Mouse (Mus musculus): ENCODE measurements around the gene Ttc16. TPM values are rescaled to one million over a fixed set of nuclear protein-coding genes. Genes with fewer than 3 reads are reported as not detected.
A peak's percentile ranks its signal among the peaks of the same experiment; 100 is the strongest.

The Ttc16 gene
- polyA plus RNA-seq, 1 experiment from 2014 or later: 0.66 TPM

DNA sequence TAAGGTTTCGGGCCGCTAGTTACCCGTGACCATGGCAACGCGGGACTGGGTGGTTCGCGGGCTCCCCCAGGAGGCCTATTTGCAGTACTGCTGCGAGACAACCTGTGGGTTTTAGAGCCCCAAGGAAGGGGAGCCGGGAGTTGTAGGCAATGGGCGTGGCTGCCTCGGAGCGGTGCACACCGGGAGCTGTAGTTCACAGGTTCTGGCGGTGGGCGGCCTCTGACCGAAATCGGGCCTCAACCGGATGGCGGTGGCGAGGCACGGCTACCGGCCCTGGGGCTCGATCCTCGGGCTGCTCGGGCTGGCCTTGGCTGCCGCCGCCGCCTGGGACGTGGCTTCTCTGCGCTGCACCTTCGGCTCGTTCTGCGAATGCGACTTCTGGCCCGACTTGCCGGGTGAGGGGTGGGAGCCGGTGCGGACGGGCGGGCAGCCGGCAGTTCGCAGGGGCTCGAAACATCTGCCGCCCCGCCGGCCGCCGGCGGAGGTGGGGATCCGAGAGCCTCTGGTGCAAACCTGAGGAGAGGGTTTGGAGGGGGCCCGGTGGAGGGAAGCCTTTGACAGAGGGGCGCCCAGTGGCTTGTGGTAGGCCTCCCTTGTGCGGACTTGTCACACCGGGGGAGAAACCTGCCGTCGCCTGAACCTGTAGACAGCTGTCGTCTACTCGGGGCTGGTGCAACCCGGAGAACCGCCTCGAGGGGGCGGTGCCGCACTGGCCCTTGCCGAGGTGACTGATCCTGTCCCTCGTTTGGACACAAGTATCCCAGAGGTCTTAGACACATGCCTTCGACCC is 18.2 kb downstream of the Ttc16 start, which contains the start of gene Tor2a:
TSS of gene Tor2a (plus strand) at position 179 of the 790 bp plus-strand sequence.
- H3K4me1 ChIP-seq: peaks cover 24% of the 10 kb centered on the region
- peak within 1 kb of the TSS; percentile 92 for H3K27ac ChIP-seq (replicated peaks)
- ATAC-seq (replicated peaks): peak; percentile 94
- no peaks in the 10 kb centered on the region for H3K9me3 ChIP-seq
- peak within 1 kb of the TSS; percentile 86 for H3K4me3 ChIP-seq
- peaks cover 37% of the 10 kb centered on the region for H3K36me3 ChIP-seq
- H3K27me3 ChIP-seq: no peaks in the 10 kb centered on the region
- WGBS: under 1% methylated on average over 63 of the region's 66 CpGs
- H3K9ac ChIP-seq (replicated peaks): peak within 1 kb of the TSS; percentile 95
- peak within 1 kb of the TSS; percentile 60 for H3K4me2 ChIP-seq (replicated peaks)

DNA sequence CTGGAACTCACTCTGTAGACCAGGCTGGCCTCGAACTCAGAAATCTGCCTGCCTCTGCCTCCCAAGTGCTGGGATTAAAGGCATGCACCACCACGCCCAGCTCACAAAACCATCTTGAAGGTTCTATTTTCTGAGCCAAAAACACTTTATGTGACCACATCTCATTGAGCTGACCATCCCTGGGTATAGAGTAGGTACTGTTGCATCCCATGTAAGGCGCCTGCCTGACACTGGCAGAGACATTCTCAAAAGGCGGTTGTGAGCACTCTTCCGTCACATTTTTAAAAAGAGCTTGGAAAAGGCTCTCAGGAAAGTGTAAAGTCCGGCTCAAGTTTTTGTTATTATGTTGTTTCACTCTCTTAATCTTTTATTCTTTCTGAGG is 18.8 kb downstream of the Ttc16 start:
- peaks cover 33% of the 10 kb centered on the region for H3K36me3 ChIP-seq
- no peak overlapping the region for H3K27ac ChIP-seq (replicated peaks)
- H3K4me2 ChIP-seq (replicated peaks): peak overlapping the region; percentile 21; the same call in 1 of the 2 replicates
- WGBS: 31% methylated on average over 6 of the region's 6 CpGs
- no peaks in the 10 kb centered on the region for H3K9me3 ChIP-seq
- no peak overlapping the region for H3K9ac ChIP-seq (replicated peaks)
- ATAC-seq (replicated peaks): peak; percentile 46
- H3K4me1 ChIP-seq: peaks cover 24% of the 10 kb centered on the region
- no peaks in the 10 kb centered on the region for H3K27me3 ChIP-seq
- peak overlapping the region; percentile 86 for H3K4me3 ChIP-seq

GRCm38 (mm10) chr2:32752181-32752580 is 23.3 kb downstream of the Ttc16 start:
- Histone ChIP-seq H3K4me2 (replicated peaks) (no peak overlapping the region), H3K27ac (replicated peaks) (no peak overlapping the region), H3K4me1 (peaks cover 16% of the 10 kb centered on the region), H3K9me3 (no peaks in the 10 kb centered on the region), H3K4me3 (no peak overlapping the region), H3K9ac (replicated peaks) (no peak overlapping the region), H3K27me3 (no peaks in the 10 kb centered on the region), H3K36me3 (peaks cover 43% of the 10 kb centered on the region)
- ATAC-seq (replicated peaks): no peak
- 61% methylated on average over 10 of the region's 10 CpGs for WGBS

DNA sequence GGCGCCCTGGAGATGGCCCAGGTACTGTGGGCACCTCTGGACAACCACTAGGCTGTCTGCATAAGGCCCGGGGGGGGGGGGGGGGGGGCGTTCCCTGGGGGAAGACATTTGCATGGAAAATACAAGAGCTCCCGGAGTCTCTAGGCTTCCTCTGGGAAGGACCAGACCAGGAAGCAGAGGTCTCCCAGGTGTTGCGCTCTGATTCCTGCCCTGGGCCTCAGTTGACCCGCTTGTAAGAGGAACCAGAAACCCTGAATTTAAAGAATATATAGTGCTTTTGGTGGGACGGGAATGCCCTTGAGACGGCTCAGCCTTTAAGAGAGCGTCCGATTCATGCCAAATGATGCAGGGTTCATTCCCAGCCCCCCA is 23.8 kb downstream of the Ttc16 start:
- Histone ChIP-seq H3K9ac (replicated peaks) (no peak overlapping the region), H3K36me3 (peaks cover 48% of the 10 kb centered on the region), H3K9me3 (no peaks in the 10 kb centered on the region), H3K4me1 (peaks cover 14% of the 10 kb centered on the region), H3K27ac (replicated peaks) (no peak overlapping the region), H3K4me3 (peak overlapping the region; percentile 26), H3K27me3 (no peaks in the 10 kb centered on the region), H3K4me2 (replicated peaks) (peak overlapping the region; percentile 41)
- no peak for ATAC-seq (replicated peaks)
- WGBS: 21% methylated on average over 10 of the region's 10 CpGs

GRCm38 (mm10) chr2:32750887-32751664 is 24.4 kb downstream of the Ttc16 start:
- Histone ChIP-seq H3K4me1 (peaks cover 13% of the 10 kb centered on the region), H3K4me3 (peak overlapping the region; percentile 26), H3K9me3 (no peaks in the 10 kb centered on the region), H3K27me3 (no peaks in the 10 kb centered on the region), H3K9ac (replicated peaks) (0 out of 2 replicates have a peak overlapping the region, but pooled peaks have one; percentile 21), H3K36me3 (peaks cover 54% of the 10 kb centered on the region), H3K27ac (replicated peaks) (no peak overlapping the region), H3K4me2 (replicated peaks) (peak overlapping the region; percentile 41)
- ATAC-seq (replicated peaks): peak; percentile 70
- 9% methylated on average over 31 of the region's 31 CpGs for WGBS

- no peak overlapping the region for H3K9ac ChIP-seq (replicated peaks)
- H3K4me1 ChIP-seq: peaks cover 13% of the 10 kb centered on the region
- ATAC-seq (replicated peaks): no peak
- no peak overlapping the region for H3K4me2 ChIP-seq (replicated peaks)
- H3K4me3 ChIP-seq: no peak overlapping the region
- H3K36me3 ChIP-seq: peaks cover 62% of the 10 kb centered on the region
- H3K9me3 ChIP-seq: no peaks in the 10 kb centered on the region
- WGBS: 75% methylated on average over 7 of the region's 7 CpGs
- no peaks in the 10 kb centered on the region for H3K27me3 ChIP-seq
- H3K27ac ChIP-seq (replicated peaks): no peak overlapping the region
These were observed 25.2 kb downstream of the Ttc16 start for GRCm38 (mm10) chr2:32750199-32750598.

DNA sequence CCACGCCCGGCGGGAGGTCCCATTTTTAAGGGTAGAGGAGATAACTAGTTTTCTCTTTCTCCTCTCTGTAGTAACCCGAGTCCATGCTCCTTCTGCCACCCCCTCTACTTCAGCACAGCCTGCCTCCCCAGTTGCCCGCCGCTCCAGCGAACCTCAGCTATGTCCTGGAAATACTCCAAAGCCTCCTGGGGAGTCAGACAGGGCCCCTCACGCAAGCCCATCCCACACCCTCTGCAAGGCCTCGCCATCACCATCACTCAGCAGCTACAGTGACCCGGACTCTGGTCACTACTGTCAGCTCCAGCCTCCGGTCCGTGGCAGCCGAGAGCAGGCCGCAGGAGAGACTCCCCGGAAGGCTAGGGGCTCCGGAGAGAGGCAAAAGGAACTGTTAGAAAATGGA is 26.4 kb downstream of the Ttc16 start:
- H3K4me2 ChIP-seq (replicated peaks): no peak overlapping the region
- H3K4me1 ChIP-seq: peaks cover 16% of the 10 kb centered on the region
- no peak overlapping the region for H3K9ac ChIP-seq (replicated peaks)
- H3K27ac ChIP-seq (replicated peaks): no peak overlapping the region
- peaks cover 59% of the 10 kb centered on the region for H3K36me3 ChIP-seq
- no peaks in the 10 kb centered on the region for H3K27me3 ChIP-seq
- no peaks in the 10 kb centered on the region for H3K9me3 ChIP-seq
- WGBS: 92% methylated on average over 16 of the region's 16 CpGs
- ATAC-seq (replicated peaks): no peak
- no peak overlapping the region for H3K4me3 ChIP-seq

GRCm38 (mm10) chr2:32744272-32744982 is 31.0 kb downstream of the Ttc16 start:
- WGBS: 77% methylated on average over 15 of the region's 15 CpGs
- Histone ChIP-seq H3K27me3 (no peaks in the 10 kb centered on the region), H3K9me3 (no peaks in the 10 kb centered on the region), H3K4me3 (no peak overlapping the region), H3K27ac (replicated peaks) (no peak overlapping the region), H3K9ac (replicated peaks) (no peak overlapping the region), H3K36me3 (peaks cover 39% of the 10 kb centered on the region), H3K4me2 (replicated peaks) (no peak overlapping the region), H3K4me1 (peaks cover 38% of the 10 kb centered on the region)
- no peak for ATAC-seq (replicated peaks)

DNA sequence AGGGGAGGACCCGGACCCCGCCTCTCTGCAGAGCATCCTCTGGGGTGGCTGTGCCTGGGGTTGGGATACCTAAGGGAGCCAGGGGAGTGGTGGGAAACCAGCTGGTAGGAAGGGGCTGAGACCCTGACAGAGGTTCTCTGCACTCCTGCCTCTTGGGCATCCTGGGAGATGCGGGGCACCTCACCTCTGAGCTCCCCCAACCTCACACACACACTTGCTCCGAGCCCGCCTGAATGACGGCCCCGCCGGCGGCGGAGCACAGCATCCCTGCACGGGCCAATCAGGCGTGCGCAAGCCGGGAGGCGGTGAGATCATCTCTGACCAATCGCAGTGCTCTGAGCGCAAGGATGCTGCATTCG is 33.3 kb downstream of the Ttc16 start:
- ATAC-seq (replicated peaks): peak; percentile 93
- H3K4me3 ChIP-seq: peak overlapping the region; percentile 93
- H3K4me1 ChIP-seq: peaks cover 38% of the 10 kb centered on the region
- peak overlapping the region; percentile 92 for H3K9ac ChIP-seq (replicated peaks)
- H3K9me3 ChIP-seq: no peaks in the 10 kb centered on the region
- peak overlapping the region; percentile 97 for H3K4me2 ChIP-seq (replicated peaks)
- WGBS: under 1% methylated on average over 18 of the region's 18 CpGs
- peaks cover 24% of the 10 kb centered on the region for H3K36me3 ChIP-seq
- H3K27ac ChIP-seq (replicated peaks): peak overlapping the region; percentile 89
- no peaks in the 10 kb centered on the region for H3K27me3 ChIP-seq

DNA sequence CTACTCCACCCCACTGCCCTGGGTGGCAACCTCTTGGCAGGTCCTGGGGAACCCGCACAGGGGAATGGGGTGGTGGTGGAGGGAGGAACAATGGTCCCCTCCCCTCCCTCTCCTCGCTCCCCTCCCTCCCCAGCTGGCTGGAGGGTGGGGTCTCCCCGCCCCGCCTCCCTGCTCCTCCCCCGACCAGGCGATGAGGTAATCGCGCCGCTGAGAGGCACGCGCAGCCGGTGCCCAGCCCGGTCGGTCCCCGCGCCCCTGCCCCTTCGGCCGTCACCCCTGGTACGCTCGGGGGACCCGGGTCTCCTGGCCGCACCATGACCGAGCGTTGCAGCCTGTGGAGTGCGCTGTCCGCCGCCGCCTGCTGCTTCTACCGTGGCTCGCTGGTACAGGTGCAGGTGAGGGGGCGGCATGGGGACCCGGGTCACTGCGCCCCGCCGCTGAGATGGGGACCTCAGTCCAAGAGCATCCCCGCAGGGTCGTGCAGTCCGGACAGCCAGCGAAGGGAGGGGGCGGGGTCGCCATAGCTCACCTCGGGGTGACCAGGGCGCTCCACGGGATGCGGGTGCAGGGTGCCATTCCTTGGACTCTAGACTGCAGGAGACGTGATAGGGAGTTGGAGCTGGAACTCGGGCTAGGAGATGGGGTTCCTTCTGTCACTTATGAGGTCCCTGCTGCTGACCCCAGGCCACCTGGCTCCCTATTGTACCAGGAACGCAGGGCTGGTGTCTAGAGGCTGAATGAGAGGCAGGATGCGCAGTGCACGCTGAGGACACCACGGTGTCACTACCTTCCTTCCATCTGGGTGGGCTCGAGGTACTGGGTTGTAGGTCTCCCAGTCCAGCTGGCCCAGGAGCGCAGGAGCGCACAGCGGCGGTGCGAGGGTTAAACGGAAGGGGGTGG is 33.9 kb downstream of the Ttc16 start:
- 3% methylated on average over 49 of the region's 58 CpGs for WGBS
- Histone ChIP-seq H3K4me2 (replicated peaks) (peak overlapping the region; percentile 97), H3K27ac (replicated peaks) (peak overlapping the region; percentile 89), H3K4me3 (peak overlapping the region; percentile 93), H3K9me3 (no peaks in the 10 kb centered on the region), H3K36me3 (peaks cover 17% of the 10 kb centered on the region), H3K9ac (replicated peaks) (peak overlapping the region; percentile 92), H3K4me1 (peaks cover 38% of the 10 kb centered on the region), H3K27me3 (no peaks in the 10 kb centered on the region)
- ATAC-seq (replicated peaks): peak; percentile 57

DNA sequence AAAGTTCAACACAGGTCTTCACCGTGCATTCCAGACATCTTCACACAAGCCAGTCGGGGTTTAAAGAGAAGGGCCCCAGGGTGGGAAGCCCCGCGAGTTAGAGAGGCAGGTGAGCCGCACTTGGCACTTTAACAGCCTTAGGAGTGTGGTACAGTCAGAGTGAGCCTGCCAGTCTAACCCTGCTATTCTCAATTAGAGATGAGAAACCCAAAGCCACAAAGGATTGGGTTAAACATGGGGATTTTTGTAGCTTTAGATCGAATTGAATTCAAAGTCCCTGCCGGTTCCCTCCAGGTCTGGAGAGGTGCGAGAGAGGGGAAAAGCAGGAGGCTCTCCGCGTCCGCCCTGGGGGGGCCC is 34.5 kb downstream of the Ttc16 start, which contains the start of gene 6330409D20Rik:
TSS of gene 6330409D20Rik (minus strand) at position 101 of the 357 bp plus-strand sequence.
- peak within 1 kb of the TSS; percentile 92 for H3K9ac ChIP-seq (replicated peaks)
- no peaks in the 10 kb centered on the region for H3K9me3 ChIP-seq
- H3K4me2 ChIP-seq (replicated peaks): peak within 1 kb of the TSS; percentile 97
- H3K4me3 ChIP-seq: peak within 1 kb of the TSS; percentile 93
- ATAC-seq (replicated peaks): peak; percentile 14; the same call in 1 of the 2 replicates
- peaks cover 11% of the 10 kb centered on the region for H3K36me3 ChIP-seq
- WGBS: 2% methylated on average over 11 of the region's 11 CpGs
- H3K4me1 ChIP-seq: peaks cover 38% of the 10 kb centered on the region
- no peaks in the 10 kb centered on the region for H3K27me3 ChIP-seq
- peak within 1 kb of the TSS; percentile 89 for H3K27ac ChIP-seq (replicated peaks)

All from forebrain, embryonic 15.5 days (tissue).